Mouse (Mus musculus) small intestine, adult 2 months (tissue): ENCODE data around the gene Rab30. TPM values are rescaled to one million over a fixed set of nuclear protein-coding genes. Genes with fewer than 3 reads are reported as not detected.

Source experiments
- H3K27ac ChIP-seq: fragments of 200-500 bp; 2 replicates; pipeline ENCODE4 v1.5.1; 2012; ENCODE audit warnings: low read depth, low read length, control low read depth, inconsistent platforms; ENCODE audit not compliant: insufficient read depth
- H3K27me3 ChIP-seq: fragments of 200-500 bp; 2 replicates; pipeline ENCODE4 v1.6.1; 2012; ENCODE audit warnings: mild to moderate bottlenecking, moderate library complexity, low read length, inconsistent platforms; ENCODE audit not compliant: control insufficient read depth, insufficient read depth
- H3K36me3 ChIP-seq: fragments of 200-500 bp; 2 replicates; pipeline ENCODE4 v1.6.1; 2012; ENCODE audit warnings: mild to moderate bottlenecking, low read length, control low read depth, inconsistent platforms; ENCODE audit not compliant: control insufficient read depth, insufficient read depth
- H3K4me1 ChIP-seq: fragments of 200-500 bp; 2 replicates; pipeline ENCODE4 v1.6.1; 2012; ENCODE audit warnings: low read length, inconsistent platforms, mixed read lengths; ENCODE audit not compliant: control insufficient read depth, insufficient read depth, insufficient read length
- H3K4me3 ChIP-seq: fragments of 200-500 bp; 2 replicates; pipeline ENCODE4 v1.5.1; 2012; ENCODE audit warnings: low read depth, mild to moderate bottlenecking, control low read depth, inconsistent platforms, low read length, moderate library complexity
- CTCF ChIP-seq: fragments of 200-500 bp; IDR thresholded peaks from 2 replicates; pipeline ENCODE4 v1.5.1; 2012; ENCODE audit warnings: low read depth, mild to moderate bottlenecking, control low read depth, inconsistent platforms, low read length, moderate library complexity, mixed read lengths; ENCODE audit not compliant: insufficient replicate concordance, insufficient read length; ENCODE audit errors: extremely low read depth
- POLR2A ChIP-seq: fragments of 200-500 bp; IDR thresholded peaks from 2 replicates; pipeline ENCODE4 v1.6.1; 2012; ENCODE audit warnings: low read depth, mild to moderate bottlenecking, control low read depth, inconsistent platforms, low read length, moderate library complexity
- WGBS: fragments of 180-500 bp; shearing (Covaris S2); methylation state at CpG from one replicate; pipeline ENCODE4 v1.1.7; 2018; 5-methylcytosine and 5-hydroxymethylcytosine counted together
- polyA plus RNA-seq: library from polyadenylated mRNA; depleted of rRNA; stranded (reverse); fragments of >200 nt; gene quantifications from 2 replicates; pipeline ENCODE4 v1.2.3, GENCODE M21; 2012

The Rab30 gene
- polyA plus RNA-seq, 1 experiment = 6.9 TPM

- 70% methylated on average over 7 of the region's 7 CpGs for WGBS
- Histone ChIP-seq H3K4me3 (no peak overlapping the region), H3K36me3 (no peaks in the 10 kb centered on the region), H3K27ac (no peak overlapping the region; the same call in 1 of the 2 replicates), H3K4me1 (peaks cover 3% of the 10 kb centered on the region; the same call in 1 of the 2 replicates), H3K27me3 (no peaks in the 10 kb centered on the region)
- TF ChIP-seq POLR2A = no peak
- TF ChIP-seq CTCF = no peak
Measured at GRCm38 (mm10) chr7:92878575-92879285, 137.3 kb downstream of the Rab30 start.

- Histone ChIP-seq H3K36me3 (no peaks in the 10 kb centered on the region), H3K4me3 (no peak overlapping the region), H3K27me3 (no peaks in the 10 kb centered on the region), H3K27ac (no peak overlapping the region), H3K4me1 (peaks cover 2% of the 10 kb centered on the region)
- 84% methylated on average over 9 of the region's 9 CpGs for WGBS
- TF ChIP-seq POLR2A (no peak), CTCF (no peak)
Measured at GRCm38 (mm10) chr7:92883850-92884716, 142.7 kb downstream of the Rab30 start.

- Histone ChIP-seq H3K27ac (no peak overlapping the region), H3K36me3 (no peaks in the 10 kb centered on the region), H3K4me3 (no peak overlapping the region), H3K4me1 (peaks cover 2% of the 10 kb centered on the region), H3K27me3 (no peaks in the 10 kb centered on the region)
- WGBS = 32% methylated on average over 6 of the region's 6 CpGs
- TF ChIP-seq POLR2A = no peak
- TF ChIP-seq CTCF = no peak
Measured at GRCm38 (mm10) chr7:92884998-92885660, 143.7 kb downstream of the Rab30 start.

GRCm38 (mm10) chr7:92886801-92887200 is 145.4 kb downstream of the Rab30 start:
- WGBS = 84% methylated on average over 7 of the region's 7 CpGs
- peaks cover 2% of the 10 kb centered on the region for H3K4me1 ChIP-seq
- no peak overlapping the region for H3K27ac ChIP-seq
- no peaks in the 10 kb centered on the region for H3K27me3 ChIP-seq
- H3K4me3 ChIP-seq = no peak overlapping the region
- H3K36me3 ChIP-seq = no peaks in the 10 kb centered on the region
- TF ChIP-seq POLR2A (no peak), CTCF (no peak)

GRCm38 (mm10) chr7:92887230-92887629 is 145.8 kb downstream of the Rab30 start:
- WGBS = 85% methylated on average over 5 of the region's 5 CpGs
- no peaks in the 10 kb centered on the region for H3K27me3 ChIP-seq
- no peak overlapping the region for H3K27ac ChIP-seq
- TF ChIP-seq POLR2A (no peak), CTCF (no peak)
- peaks cover 2% of the 10 kb centered on the region for H3K4me1 ChIP-seq
- no peaks in the 10 kb centered on the region for H3K36me3 ChIP-seq
- no peak overlapping the region for H3K4me3 ChIP-seq

GRCm38 (mm10) chr7:92890211-92890610 is 148.8 kb downstream of the Rab30 start:
- no peak for TF ChIP-seq CTCF
- TF ChIP-seq POLR2A = no peak
- no peak overlapping the region for H3K4me3 ChIP-seq
- no peaks in the 10 kb centered on the region for H3K36me3 ChIP-seq
- H3K27me3 ChIP-seq = no peaks in the 10 kb centered on the region
- 44% methylated on average over 1 of the region's 1 CpGs for WGBS
- no peaks in the 10 kb centered on the region for H3K4me1 ChIP-seq
- no peak overlapping the region for H3K27ac ChIP-seq
